Mouse (Mus musculus): ENCODE measurements around the gene Stx17.

Gene Stx17

GRCm38 (mm10) chr4:48124773-48125469 lies at the start of gene Stx17:
TSS of gene Stx17 (plus strand) at chr4:48124915.
- peak; percentile 78 to 82 for DNase-seq (ENCODE audit: low spot score in 2 of 2)

- peak; percentile 30 to 38 for DNase-seq (ENCODE audit: low spot score in 2 of 2)
Observed at GRCm38 (mm10) chr4:48076693-48077471, 47.8 kb upstream of the Stx17 start.

- DNase-seq (ENCODE audit: low spot score in 2 of 2): no peak
Observed at GRCm38 (mm10) chr4:48078213-48078612, 46.5 kb upstream of the Stx17 start.

- DNase-seq (ENCODE audit: low spot score in 2 of 2): no peak
Observed at GRCm38 (mm10) chr4:48079285-48080039, 45.3 kb upstream of the Stx17 start.

DNA sequence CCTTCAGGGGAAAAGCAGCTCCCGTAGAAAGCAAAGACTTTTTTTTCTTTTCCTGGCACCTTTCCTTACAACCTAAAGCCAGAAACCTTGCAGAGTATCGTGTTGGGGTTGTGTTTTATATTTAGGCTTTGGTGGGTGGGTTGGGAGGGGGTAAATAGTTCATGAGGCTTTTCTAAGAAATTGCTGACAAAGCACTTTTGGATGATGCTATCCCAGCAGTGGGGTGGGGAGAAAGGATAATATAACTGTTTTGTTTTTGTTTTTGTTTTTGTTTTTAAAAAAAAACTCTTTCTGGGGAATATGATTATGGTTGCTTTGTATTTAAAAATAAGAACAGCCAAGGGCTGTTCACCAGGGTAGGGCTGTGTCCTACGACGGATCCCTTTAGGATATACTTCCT lies 41.3 kb upstream of the Stx17 start:
- no peak for DNase-seq (ENCODE audit: low spot score in 2 of 2)

- no peak for DNase-seq (ENCODE audit: low spot score in 2 of 2)
Observed at GRCm38 (mm10) chr4:48086609-48087008, 38.1 kb upstream of the Stx17 start.

GRCm38 (mm10) chr4:48087497-48087896 lies 37.2 kb upstream of the Stx17 start:
- DNase-seq (ENCODE audit: low spot score in 2 of 2): peak in 1 of 2 experiments; percentile 24

DNA sequence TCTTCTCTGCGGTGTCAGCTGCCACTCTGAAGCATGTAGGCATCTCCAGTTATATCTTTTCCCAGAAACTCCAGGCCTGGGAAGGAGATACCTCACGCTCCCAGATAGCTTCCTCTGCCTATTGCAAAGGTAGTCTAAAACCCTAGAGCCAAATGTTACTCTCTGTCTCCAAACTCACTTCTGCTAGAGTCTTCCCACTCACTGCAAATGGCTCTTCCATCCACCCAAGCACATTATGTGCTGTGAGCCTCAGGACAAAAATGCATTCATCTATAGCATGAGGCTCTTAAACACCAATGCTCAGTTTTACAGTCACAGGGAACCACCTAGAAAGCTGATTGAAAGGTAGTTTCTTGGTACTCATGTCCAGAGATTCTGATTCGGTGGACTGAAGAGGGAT lies 31.5 kb upstream of the Stx17 start:
- DNase-seq (ENCODE audit: low spot score in 2 of 2): no peak

- DNase-seq (ENCODE audit: low spot score in 2 of 2): no peak
Observed at GRCm38 (mm10) chr4:48100217-48100616, 24.5 kb upstream of the Stx17 start.

DNA sequence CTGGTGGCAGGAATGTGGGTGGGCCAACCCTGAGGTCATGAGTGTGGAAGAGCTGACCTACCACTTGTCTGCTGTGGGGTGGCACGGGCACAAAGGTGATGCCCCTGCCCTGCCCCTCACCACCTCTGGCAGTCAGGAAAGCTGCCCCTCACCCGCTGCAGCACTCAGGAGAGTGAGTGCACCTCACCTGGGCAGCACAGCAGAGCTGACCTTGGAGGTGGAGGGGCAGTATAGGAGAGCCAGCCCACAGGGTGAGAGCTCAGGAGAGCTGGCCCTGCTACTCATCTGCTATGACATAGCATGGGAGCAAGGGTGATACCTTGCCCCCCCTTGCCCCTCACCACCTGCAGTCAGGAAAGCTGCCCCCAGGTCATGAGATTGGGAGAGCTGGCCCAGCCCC lies 22.7 kb upstream of the Stx17 start:
- no peak for DNase-seq (ENCODE audit: low spot score in 2 of 2)

GRCm38 (mm10) chr4:48105387-48105786 lies 19.3 kb upstream of the Stx17 start:
- no peak for DNase-seq (ENCODE audit: low spot score in 2 of 2)

- DNase-seq (ENCODE audit: low spot score in 2 of 2): no peak
Observed at GRCm38 (mm10) chr4:48107086-48107485, 17.6 kb upstream of the Stx17 start.

DNA sequence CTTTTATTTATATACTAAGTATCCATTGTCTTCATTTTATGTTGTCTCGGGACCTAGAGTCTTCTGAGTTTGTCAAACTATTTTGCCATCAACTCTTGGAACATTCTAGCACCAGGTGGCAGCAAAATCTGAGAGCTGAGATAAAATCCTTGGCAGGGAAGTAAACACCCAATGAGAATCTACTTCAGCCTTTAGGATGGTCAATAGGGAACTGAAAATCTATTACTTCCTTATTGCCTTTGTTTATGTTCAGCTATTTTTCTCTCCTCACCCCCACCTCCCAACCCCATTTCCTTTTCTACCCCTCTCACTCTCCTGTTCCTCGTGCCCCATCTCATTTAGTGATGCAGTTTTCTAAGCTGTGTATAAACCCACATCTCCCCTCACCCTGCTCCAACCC lies 16.1 kb upstream of the Stx17 start:
- DNase-seq (ENCODE audit: low spot score in 2 of 2): peak in 1 of 2 experiments; percentile 17

DNA sequence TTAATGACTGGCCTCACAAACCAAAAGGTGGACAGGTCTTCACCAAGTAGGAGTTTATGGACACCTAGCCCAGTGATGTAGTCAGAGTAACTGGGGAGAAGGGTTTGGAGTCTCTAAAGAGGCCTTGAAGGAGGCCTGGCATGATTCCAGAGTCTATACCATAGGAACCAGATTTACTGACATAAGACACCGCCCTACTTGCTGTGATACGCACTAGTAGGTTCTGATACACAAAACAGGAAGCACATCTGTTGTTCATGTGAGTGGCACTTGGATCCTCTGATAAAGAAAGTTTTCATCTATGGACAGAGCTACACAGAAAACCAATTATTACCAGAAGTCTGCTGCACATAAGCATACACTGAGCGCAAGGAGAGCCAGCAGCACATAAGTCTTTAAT lies 14.4 kb upstream of the Stx17 start:
- no peak for DNase-seq (ENCODE audit: low spot score in 2 of 2)

GRCm38 (mm10) chr4:48116191-48116590 lies 8.5 kb upstream of the Stx17 start:
- DNase-seq (ENCODE audit: low spot score in 2 of 2): peak; percentile 29 to 40

DNA sequence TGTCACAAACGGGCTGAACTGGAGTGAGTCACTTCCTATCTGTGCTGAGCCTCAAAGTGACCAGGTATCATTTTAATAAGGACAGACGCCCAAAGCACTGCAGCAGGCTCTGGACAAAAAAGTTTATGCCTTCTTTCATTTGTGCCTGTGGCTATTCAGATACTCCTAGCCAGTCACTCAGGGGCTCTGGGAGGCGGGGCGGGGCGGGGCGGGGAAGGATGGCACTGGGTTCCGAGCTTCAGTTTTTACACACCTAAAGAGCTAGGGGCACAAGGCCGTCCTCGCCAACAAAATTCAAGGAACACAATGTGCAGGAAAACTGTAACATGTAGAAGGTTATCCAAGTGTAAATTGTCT lies 321 bp upstream of the Stx17 start:
- DNase-seq (ENCODE audit: low spot score in 2 of 2): no peak

DNA sequence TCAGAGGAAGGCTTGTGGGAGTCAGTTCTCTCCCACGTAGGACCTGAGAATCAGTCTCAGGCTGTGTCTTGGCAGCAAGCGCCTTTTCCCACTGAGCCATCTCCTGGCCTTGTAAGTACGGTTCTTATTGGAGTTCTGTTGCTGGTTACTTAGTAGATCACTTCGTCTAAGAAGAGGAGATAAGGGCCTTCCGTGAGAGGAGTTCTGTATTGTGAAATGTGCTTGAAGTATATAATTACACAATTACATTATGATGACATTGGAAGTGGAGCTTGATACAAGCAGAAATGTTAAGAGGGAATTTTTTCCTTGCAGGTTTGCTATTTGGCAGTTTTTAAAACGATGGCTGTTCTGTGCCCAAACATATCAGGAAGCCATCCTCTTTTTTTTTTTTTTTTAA lies 5.6 kb downstream of the Stx17 start:
- no peak for DNase-seq (ENCODE audit: low spot score in 2 of 2)

- no peak for DNase-seq (ENCODE audit: low spot score in 2 of 2)
Observed at GRCm38 (mm10) chr4:48131606-48132005, 6.9 kb downstream of the Stx17 start.

DNA sequence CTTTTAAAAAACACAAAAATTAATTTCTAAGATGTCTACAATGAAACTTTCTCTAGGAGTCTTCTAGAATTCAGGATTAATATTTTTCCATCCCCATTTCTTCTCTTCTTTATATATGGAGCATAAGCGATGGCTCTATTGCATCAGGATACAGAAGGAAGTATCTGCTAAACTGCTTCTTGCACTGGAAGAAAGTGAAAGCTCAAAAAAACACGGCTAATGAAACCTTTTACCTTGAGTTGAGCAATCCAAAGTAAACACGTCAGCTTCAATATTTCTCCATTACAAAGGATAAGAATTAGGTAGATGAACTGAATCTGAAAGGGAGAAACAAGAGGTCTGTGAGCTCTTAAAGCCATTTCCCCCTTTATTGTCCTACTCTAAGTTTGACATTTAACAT lies 8.0 kb downstream of the Stx17 start:
- no peak for DNase-seq (ENCODE audit: low spot score in 2 of 2)

- DNase-seq (ENCODE audit: low spot score in 2 of 2): no peak
Observed at GRCm38 (mm10) chr4:48149492-48149891, 24.8 kb downstream of the Stx17 start.

- DNase-seq (ENCODE audit: low spot score in 2 of 2): no peak
Observed at GRCm38 (mm10) chr4:48153229-48153628, 28.5 kb downstream of the Stx17 start.

GRCm38 (mm10) chr4:48155864-48156263 lies 31.1 kb downstream of the Stx17 start:
- no peak for DNase-seq (ENCODE audit: low spot score in 2 of 2)

DNA sequence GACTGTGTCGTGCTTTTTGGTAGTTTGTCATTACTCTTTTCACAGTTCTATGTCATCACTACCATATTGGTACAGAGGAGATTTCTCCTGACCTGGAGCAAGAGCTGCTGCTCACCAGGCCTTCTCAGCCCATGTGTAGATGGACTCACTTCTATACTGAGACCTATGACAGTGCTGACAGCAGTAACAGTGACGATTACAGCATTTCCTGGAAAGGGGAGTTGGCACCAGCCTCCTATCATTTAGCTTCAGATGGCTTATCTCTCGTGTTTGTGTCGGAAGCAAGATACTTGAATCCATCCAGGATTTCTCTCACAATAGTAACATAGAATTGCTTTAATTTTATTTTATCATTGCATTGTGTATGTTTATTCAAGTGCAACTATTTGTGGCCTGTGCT lies 35.7 kb downstream of the Stx17 start:
- no peak for DNase-seq (ENCODE audit: low spot score in 2 of 2)

Data from spleen, postnatal 14 days (tissue).